Mouse (Mus musculus) hindbrain, embryonic 10.5 days (tissue): ENCODE measurements at regions not wholly inside any gene's neighbourhood (a gene's known extent, or its start where the extent isn't known, plus 50 kb on each side); places are given as distances from the start of the nearest gene placed in this dataset.
A peak's percentile ranks its signal among the peaks of the same experiment; 100 is the strongest.

ENCODE experiments used
- DNase-seq: peaks from one replicate; pipeline ENCODE4 v3.0.0-alpha.2; 2017; ENCODE audit warnings: low spot score
- H3K27ac ChIP-seq: fragments of 300-500 bp; sonication (generic); 2 replicates; pipeline ENCODE4 v1.5.1; 2016; ENCODE audit warnings: mild to moderate bottlenecking, moderate library complexity
- H3K27me3 ChIP-seq: fragments of 300-500 bp; sonication (generic); 2 replicates; pipeline ENCODE4 v1.6.1; 2016; ENCODE audit warnings: mild to moderate bottlenecking; ENCODE audit not compliant: poor library complexity, insufficient read depth, severe bottlenecking
- H3K36me3 ChIP-seq: fragments of 300-500 bp; sonication (generic); 2 replicates; pipeline ENCODE4 v1.6.1; 2016; ENCODE audit warnings: mild to moderate bottlenecking, moderate library complexity
- H3K4me1 ChIP-seq: fragments of 300-500 bp; sonication (generic); replicated peaks from 2 replicates; pipeline ENCODE4 v1.6.1; 2016; ENCODE audit warnings: mild to moderate bottlenecking
- H3K4me3 ChIP-seq: fragments of 300-500 bp; sonication (generic); 2 replicates; pipeline ENCODE4 v1.5.1; 2016; ENCODE audit warnings: mild to moderate bottlenecking, moderate library complexity
- H3K9me3 ChIP-seq: fragments of 300-500 bp; sonication (generic); 2 replicates; pipeline ENCODE4 v1.6.1; 2016; ENCODE audit warnings: mild to moderate bottlenecking, moderate library complexity
- whole genome bisulfite sequencing: fragments of 180-500 bp; shearing (Covaris S2); methylation state at CpG from one replicate; pipeline ENCODE4 v1.1.7; 2016; 5-methylcytosine and 5-hydroxymethylcytosine counted together

DNA sequence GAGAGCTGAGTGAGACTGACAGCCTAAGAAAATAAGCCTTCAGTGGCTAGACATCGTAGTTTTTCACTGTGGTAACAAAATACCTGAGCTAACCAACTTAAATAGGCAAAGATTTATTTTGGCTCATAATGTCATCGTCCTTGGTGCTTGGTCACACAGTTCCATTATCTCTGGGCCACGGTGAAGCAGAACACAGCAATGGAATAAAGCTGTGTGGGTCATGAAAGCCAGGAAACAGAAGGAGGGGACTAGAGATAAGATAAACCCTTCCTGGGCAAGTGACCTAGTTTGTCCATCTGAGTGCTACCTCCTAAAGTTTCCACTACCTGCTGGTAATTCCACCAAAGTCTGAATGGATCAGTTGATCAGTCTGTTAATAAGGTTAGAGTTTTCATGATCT, 134.8 kb upstream of the Gm5129 start:
- WGBS = 79% methylated on average over 3 of the region's 3 CpGs
- no peaks in the 10 kb centered on the region for H3K27me3 ChIP-seq
- no peaks in the 10 kb centered on the region for H3K4me1 ChIP-seq
- H3K27ac ChIP-seq = no peak overlapping the region
- H3K4me3 ChIP-seq = no peak overlapping the region
- no peaks in the 10 kb centered on the region for H3K36me3 ChIP-seq
- no peak for DNase-seq
- H3K9me3 ChIP-seq = no peaks in the 10 kb centered on the region

DNA sequence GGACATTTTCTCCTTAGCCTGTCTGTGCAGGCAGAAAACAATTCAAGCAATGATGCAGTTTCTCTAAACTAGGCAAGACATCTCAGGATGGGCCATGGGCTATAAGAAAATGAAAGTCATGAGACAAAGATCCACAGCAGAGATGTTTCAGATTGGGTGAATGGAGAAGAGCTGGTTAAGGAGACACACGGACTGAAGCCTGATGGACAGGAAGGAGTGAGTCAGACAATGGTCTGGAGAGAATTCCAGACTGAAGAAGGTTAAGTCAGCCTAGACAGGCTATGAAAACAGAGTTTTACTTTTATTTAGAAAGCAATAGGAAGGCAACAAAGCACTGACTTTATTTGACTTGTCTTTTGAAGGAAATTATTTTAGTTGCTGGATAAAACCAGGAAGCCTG, 137.5 kb upstream of the Il6 start:
- WGBS = 56% methylated on average over 1 of the region's 1 CpGs
- no peak overlapping the region for H3K27ac ChIP-seq
- no peak for DNase-seq
- H3K4me3 ChIP-seq = no peak overlapping the region
- no peaks in the 10 kb centered on the region for H3K27me3 ChIP-seq
- no peaks in the 10 kb centered on the region for H3K36me3 ChIP-seq
- no peaks in the 10 kb centered on the region for H3K4me1 ChIP-seq
- no peaks in the 10 kb centered on the region for H3K9me3 ChIP-seq

DNA sequence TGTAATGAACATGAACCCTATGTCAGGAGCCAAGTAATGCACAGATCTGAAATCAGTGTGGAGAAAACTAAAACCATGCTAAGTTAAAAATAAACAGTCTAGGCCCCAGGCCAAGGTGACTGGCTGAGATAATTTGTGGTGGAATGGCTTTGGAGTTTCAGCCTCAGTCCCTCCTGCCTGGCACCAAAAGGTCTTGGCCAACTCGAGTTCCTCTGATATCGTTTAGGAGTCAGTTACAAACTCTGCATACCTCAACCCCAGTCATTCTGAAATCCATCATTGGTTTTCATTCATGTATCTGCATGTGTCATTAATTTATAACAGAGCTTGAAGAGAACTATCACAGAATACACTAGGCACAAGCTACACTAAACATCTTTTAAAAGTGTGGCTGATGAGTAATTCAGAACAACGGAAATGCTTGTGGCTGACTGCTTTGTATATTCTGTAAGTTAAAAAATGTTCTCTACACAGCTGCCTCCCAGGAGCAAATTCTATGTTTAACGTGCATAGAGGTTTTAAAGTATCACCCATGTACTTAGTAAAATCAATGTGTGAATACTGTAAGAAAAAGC, 125.6 kb upstream of the Il6 start:
- H3K4me1 ChIP-seq = no peaks in the 10 kb centered on the region
- no peak overlapping the region for H3K4me3 ChIP-seq
- no peaks in the 10 kb centered on the region for H3K36me3 ChIP-seq
- no peaks in the 10 kb centered on the region for H3K27me3 ChIP-seq
- no peaks in the 10 kb centered on the region for H3K9me3 ChIP-seq
- DNase-seq = no peak
- 82% methylated on average over 4 of the region's 4 CpGs for WGBS
- no peak overlapping the region for H3K27ac ChIP-seq

DNA sequence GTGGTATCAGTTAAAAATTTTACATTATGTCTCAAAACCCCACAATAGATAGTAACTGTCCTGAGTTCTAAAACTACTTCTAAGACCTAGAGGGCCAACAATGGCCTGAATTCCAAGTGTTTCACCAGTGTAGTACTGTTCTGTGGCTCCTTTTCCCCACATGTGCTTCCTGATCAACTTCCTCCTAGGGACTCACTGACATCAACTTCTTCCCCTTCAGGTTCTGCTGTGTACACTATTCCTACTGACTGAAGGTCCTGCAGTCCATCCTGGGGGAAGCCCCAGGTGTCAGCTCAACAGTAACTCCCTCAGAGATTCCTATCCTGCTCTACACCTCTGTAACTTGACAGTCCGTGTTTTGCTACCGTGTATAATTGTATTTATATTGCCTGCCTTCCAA, 120.6 kb upstream of the Il6 start:
- 81% methylated on average over 2 of the region's 2 CpGs for WGBS

DNA sequence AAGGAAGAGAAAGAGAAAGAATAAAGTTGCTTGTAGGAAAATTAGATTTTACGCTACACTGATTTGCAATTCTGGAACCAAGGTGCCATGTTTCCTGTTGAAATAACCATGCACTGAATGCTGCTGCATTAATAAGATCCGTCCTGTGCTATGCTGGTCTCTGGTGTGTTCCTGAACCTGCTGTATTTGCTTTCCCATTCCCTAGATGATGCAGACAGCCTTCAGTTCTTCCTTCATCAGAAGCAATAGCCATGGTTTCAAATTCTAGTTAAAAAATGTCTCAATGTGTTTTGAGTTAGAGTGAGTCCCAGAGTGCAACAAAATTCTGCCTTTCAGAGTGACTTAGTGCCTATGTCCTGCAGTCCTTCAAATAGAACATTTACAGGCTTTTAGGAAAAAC, 120.1 kb upstream of the Il6 start:
- no peak for DNase-seq
- no peaks in the 10 kb centered on the region for H3K36me3 ChIP-seq
- H3K4me3 ChIP-seq = no peak overlapping the region
- no peak overlapping the region for H3K27ac ChIP-seq
- no peaks in the 10 kb centered on the region for H3K27me3 ChIP-seq
- H3K9me3 ChIP-seq = no peaks in the 10 kb centered on the region
- 82% methylated on average over 2 of the region's 2 CpGs for WGBS
- H3K4me1 ChIP-seq = peaks cover 12% of the 10 kb centered on the region

More for the DNA sequence above, 120.6 kb upstream of the Il6 start:
- no peaks in the 10 kb centered on the region for H3K9me3 ChIP-seq
- no peak for DNase-seq
- no peaks in the 10 kb centered on the region for H3K27me3 ChIP-seq
- no peaks in the 10 kb centered on the region for H3K36me3 ChIP-seq
- H3K4me1 ChIP-seq = peaks cover 12% of the 10 kb centered on the region
- no peak overlapping the region for H3K4me3 ChIP-seq
- no peak overlapping the region for H3K27ac ChIP-seq

DNA sequence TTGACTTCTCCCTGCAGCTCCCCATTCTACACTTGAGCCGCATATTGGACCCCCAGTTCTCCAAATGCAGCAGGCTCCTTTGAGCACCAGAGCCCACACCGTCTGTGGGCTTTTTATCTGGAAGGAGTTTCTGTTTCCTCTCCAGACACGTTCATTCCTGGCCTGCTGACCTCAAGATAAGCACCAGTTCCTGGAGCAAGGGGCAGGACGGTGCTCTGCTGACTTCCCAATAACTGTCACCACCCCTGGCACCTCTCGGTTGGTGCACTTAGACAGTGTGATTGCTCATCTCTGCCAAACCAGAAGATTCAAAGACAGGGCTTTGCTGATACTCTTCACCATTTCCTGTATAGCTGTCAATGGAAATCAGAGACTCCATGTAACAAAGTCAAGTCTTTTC, 119.1 kb upstream of the Il6 start:
- no peak for DNase-seq
- Histone ChIP-seq H3K27ac (no peak overlapping the region), H3K9me3 (no peaks in the 10 kb centered on the region), H3K36me3 (no peaks in the 10 kb centered on the region), H3K4me1 (peaks cover 12% of the 10 kb centered on the region), H3K27me3 (no peaks in the 10 kb centered on the region), H3K4me3 (no peak overlapping the region)
- WGBS = 72% methylated on average over 5 of the region's 5 CpGs

DNA sequence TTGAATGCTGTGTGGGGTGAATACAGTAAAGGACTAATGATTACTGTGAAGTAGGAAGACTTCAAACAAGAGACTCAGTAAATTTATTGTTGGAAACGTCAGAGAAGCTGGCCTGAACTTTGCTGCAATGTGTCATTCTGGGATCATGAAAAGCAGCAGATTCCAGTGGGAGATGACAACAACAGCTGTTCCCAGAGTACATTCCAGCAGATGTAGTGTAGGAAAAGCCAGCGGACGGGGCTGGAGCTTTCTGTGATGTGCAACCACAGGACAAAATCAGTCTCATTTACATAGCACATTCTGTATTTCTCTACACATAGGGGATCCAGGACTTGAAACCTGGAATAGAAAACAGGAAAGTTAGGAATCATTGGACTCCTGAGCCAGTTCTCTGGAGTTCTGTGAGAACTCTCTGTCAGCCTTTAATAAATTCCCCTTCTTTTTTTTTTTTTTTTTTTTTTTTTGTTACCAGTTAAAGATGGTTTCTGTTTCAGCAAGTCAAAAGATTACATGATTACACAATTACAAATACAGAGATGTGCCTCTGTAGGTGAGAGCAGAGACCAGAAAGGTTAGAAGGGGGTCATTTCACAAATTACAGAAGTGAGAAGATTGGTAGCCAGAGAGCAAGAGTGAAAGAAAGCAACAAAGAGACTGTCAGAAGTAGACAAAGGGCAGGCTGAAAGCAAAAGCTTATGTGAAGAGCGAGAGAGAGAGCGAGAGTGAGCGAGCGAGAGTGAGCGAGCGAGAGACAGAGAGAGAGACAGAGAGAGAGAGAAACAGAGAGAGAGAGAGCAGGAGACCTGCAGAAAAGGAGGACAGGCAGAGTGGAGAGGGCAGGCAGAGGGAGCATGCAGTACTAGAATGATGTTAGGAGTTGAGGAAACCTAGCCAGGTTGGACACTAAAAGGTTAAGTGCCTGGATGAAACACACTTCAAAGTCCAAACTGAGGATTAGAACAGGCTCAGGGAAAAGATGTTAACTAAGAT, 118.0 kb upstream of the Il6 start:
- Histone ChIP-seq H3K4me1 (peaks cover 12% of the 10 kb centered on the region), H3K27me3 (no peaks in the 10 kb centered on the region), H3K9me3 (no peaks in the 10 kb centered on the region), H3K4me3 (no peak overlapping the region), H3K36me3 (no peaks in the 10 kb centered on the region), H3K27ac (no peak overlapping the region)
- peak; percentile 4 for DNase-seq
- 47% methylated on average over 9 of the region's 9 CpGs for WGBS

DNA sequence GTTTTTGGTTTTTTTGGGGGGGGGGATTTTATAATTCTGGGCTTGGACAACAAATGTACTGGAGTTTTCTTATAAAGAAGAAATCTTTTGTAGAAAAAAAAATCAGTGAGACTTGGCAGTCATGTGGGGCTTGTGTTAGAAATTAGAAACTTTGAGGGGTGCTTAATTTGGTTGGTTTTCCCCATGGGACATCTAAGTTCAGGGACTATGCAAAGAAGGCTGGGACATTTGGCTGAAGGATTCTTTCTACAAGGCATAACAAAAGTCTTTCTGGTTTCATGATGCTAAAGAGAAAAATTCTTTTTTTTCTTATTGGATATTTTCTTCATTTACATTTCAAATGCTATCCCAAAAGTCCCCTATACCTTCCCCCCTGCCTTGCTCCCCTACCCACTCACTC, 115.3 kb upstream of the Il6 start:
- DNase-seq = no peak

DNA sequence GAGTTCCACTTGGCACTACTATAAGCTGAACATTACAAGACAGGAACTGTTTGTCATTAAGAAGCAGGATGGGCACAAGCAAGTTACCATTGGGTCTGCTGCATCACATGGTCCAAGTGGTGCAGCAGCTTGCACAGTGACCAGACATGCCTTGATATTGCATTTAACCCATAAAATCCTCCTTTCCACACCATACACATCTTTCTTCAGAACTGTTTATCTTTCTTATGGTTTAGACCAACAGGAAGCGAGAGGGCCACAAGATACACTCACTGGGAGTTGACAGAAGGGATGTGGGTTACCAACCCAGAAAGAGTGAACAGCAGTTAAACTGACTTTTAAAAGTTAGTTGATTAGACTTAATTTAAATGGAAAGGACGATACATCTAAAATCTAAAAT, 111.2 kb upstream of the Il6 start:
- Histone ChIP-seq H3K27me3 (no peaks in the 10 kb centered on the region), H3K4me3 (no peak overlapping the region), H3K9me3 (no peaks in the 10 kb centered on the region), H3K27ac (no peak overlapping the region), H3K4me1 (no peaks in the 10 kb centered on the region), H3K36me3 (no peaks in the 10 kb centered on the region)
- 86% methylated on average over 2 of the region's 2 CpGs for WGBS
- DNase-seq = no peak

More for the DNA sequence above, 115.3 kb upstream of the Il6 start:
- no peak overlapping the region for H3K4me3 ChIP-seq
- no peaks in the 10 kb centered on the region for H3K27me3 ChIP-seq
- no peaks in the 10 kb centered on the region for H3K9me3 ChIP-seq
- no peak overlapping the region for H3K27ac ChIP-seq
- no peaks in the 10 kb centered on the region for H3K36me3 ChIP-seq
- peaks cover 12% of the 10 kb centered on the region for H3K4me1 ChIP-seq

DNA sequence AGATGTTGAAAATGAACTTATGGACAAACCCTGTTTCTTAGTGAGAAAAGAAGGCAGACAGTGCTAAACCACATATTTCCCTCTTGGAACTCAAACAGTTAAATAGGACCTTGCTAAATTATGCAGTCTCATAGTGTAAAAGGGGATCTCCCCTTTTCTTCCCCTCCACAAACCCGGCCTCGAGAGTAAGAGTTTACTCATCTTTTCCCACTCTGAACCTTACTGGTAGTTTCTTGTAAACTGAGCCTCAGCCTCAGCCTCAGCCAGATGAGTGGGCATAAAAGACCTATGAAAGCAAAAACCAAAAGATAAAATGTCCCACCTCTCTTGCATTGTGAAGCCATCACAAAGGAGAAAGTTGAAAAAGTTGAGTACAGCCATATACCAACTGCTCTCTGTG, 92.6 kb upstream of the Il6 start:
- no peak overlapping the region for H3K27ac ChIP-seq
- no peaks in the 10 kb centered on the region for H3K36me3 ChIP-seq
- H3K9me3 ChIP-seq = peaks cover 14% of the 10 kb centered on the region
- H3K4me3 ChIP-seq = no peak overlapping the region
- 82% methylated on average over 2 of the region's 2 CpGs for WGBS
- H3K27me3 ChIP-seq = no peaks in the 10 kb centered on the region
- no peak for DNase-seq
- no peaks in the 10 kb centered on the region for H3K4me1 ChIP-seq

DNA sequence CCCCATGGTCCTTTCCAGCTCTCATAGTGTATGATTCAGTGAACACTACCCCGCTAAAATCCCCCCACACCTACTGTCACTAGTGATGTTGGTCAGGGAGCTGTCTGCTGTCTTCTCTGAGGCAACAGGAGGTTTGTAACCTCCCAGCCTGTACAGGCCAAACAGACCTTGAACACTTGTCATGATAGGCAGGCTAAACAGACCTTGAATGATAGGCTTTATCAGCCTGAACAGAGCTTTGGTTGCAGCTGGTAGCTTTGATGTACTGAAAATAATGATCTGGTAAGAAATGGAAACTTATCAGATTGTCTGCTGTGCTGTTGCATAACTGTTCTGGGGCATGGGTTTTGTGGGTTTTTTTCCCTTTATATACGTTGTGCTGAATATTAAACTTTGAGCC, 87.4 kb upstream of the Il6 start:
- Histone ChIP-seq H3K4me3 (no peak overlapping the region), H3K36me3 (no peaks in the 10 kb centered on the region), H3K4me1 (no peaks in the 10 kb centered on the region), H3K27me3 (no peaks in the 10 kb centered on the region), H3K27ac (no peak overlapping the region), H3K9me3 (no peaks in the 10 kb centered on the region)
- no peak for DNase-seq
- WGBS = 84% methylated on average over 2 of the region's 2 CpGs

DNA sequence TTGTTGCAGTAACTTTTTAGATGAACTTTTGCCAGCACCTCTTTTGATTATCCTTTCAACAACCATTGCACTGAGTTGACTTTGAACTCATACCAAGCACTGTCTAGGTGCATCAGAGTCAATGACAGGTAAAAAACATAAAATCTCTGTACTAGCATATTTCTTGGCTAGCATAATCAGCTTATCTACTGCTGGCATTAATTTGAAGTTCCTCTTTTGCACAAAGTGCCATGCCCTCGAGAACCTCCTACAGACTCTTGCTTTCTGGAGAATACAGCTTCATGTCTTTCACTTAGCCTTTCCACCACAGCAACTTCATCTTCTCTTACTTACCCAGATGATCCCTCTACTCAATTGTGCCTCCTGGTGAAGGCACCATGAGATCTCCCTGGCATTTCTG, 85.3 kb upstream of the Il6 start:
- no peak overlapping the region for H3K27ac ChIP-seq
- H3K4me3 ChIP-seq = no peak overlapping the region
- no peaks in the 10 kb centered on the region for H3K9me3 ChIP-seq
- no peaks in the 10 kb centered on the region for H3K4me1 ChIP-seq
- H3K27me3 ChIP-seq = no peaks in the 10 kb centered on the region
- H3K36me3 ChIP-seq = no peaks in the 10 kb centered on the region
- WGBS = 69% methylated on average over 1 of the region's 1 CpGs
- no peak for DNase-seq

DNA sequence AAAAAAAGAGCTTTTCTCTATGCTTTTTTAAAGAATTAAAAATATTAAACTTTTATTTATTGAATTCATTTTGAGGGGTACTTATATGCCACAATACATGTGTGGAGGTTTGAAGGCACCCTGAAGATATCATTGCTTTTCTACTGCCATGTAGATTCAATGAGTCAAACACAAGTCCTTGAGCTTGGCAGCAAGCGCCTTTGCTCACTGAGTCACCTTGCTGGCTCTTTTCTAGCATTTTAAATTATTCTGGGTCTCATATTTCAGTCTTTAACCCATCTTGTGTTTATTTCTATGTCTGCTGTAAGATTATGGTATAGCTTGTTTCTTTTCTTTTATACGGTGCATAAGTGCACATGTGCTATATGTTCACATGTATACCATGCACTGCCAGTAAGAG, 83.5 kb upstream of the Il6 start:
- no peak overlapping the region for H3K27ac ChIP-seq
- no peak overlapping the region for H3K4me3 ChIP-seq
- 93% methylated on average over 2 of the region's 2 CpGs for WGBS
- H3K36me3 ChIP-seq = no peaks in the 10 kb centered on the region
- H3K4me1 ChIP-seq = no peaks in the 10 kb centered on the region
- H3K9me3 ChIP-seq = no peaks in the 10 kb centered on the region
- H3K27me3 ChIP-seq = no peaks in the 10 kb centered on the region
- DNase-seq = no peak
